9 mouse cellular contexts compared by ENCODE assay signal in genomic region chr16:23497440-23497839, GRCm38 (mm10). TPM values are rescaled to one million over a fixed set of nuclear protein-coding genes. Genes with fewer than 3 reads are reported as not detected.
A peak's percentile ranks its signal among the peaks of the same experiment; 100 is the strongest.
DNase-seq lines count a peak whose midpoint lies in the region; ATAC-seq and TF ChIP-seq lines count a peak whose summit lies in the region.
"Had no signal": no experiment of that assay in that cellular context is flagged by ENCODE, and none has a peak within 500 bp of the region (broad histone marks: within the 10 kb centered on the region; RNA-seq: fewer than 3 reads in every experiment).

No protein-coding gene starts in this region.

- H3K79me2 ChIP-seq in liver, adult 2 months (ENCODE audit: control insufficient read depth, insufficient read depth, low read length), result no peaks in the 10 kb centered on the region

- peak; percentile 76 for ATAC-seq in hindbrain, postnatal 0 days
- no peak for ATAC-seq in activated CD4-positive, CD25-positive, alpha-beta regulatory T cell, adult 4 months

- TF ChIP-seq POLR2A in liver, adult 2 months (IDR thresholded peaks at IDR 0.05; ENCODE audit: extremely low read depth, insufficient read depth, low read length), result no peak

- no peaks in the 10 kb centered on the region for H3K9me3 ChIP-seq in hindbrain, postnatal 0 days (ENCODE audit: low read length)

- H3K27me3 ChIP-seq in liver, adult 2 months (ENCODE audit: control insufficient read depth, insufficient read depth, low read length), result no peaks in the 10 kb centered on the region
- no peaks in the 10 kb centered on the region for H3K27me3 ChIP-seq in hindbrain, postnatal 0 days (ENCODE audit: insufficient read depth, low read length)

- DNase-seq in liver, adult 2 months (ENCODE audit: extremely low read depth, low read depth, low spot score), result peak; percentile 91
- no peak for DNase-seq in liver
- DNase-seq in embryo, embryonic 9.5 days (ENCODE audit: extremely low spot score), result peak; percentile 41
- DNase-seq in hindbrain, postnatal 0 days (ENCODE audit: low spot score), result peak; percentile 39
- DNase-seq in mesoderm, embryonic 11.5 days (ENCODE audit: low read depth, low spot score), result peak; percentile 73
- no peak for DNase-seq in cerebellum, adult 8-10 months
- no peak for DNase-seq in urinary bladder, postnatal 36 days (ENCODE audit: low spot score in 2 of 2)
- DNase-seq: thymus, postnatal 25 days had no signal

- H3K4me2 ChIP-seq in hindbrain, postnatal 0 days (ENCODE audit: low read depth, low read length), result no peak overlapping the region

- H3K27ac ChIP-seq in liver, adult 2 months (replicated peaks; ENCODE audit: insufficient read depth, low read depth, low read length), result peak overlapping the region; percentile 76
- H3K27ac ChIP-seq in hindbrain, postnatal 0 days, result no peak overlapping the region

- peaks cover 27% of the 10 kb centered on the region for H3K36me3 ChIP-seq in liver, adult 2 months (ENCODE audit: control insufficient read depth, insufficient read depth, low read length)
- H3K36me3 ChIP-seq in hindbrain, postnatal 0 days (ENCODE audit: insufficient read depth, low read length), result no peaks in the 10 kb centered on the region

- H3K4me1 ChIP-seq in liver, adult 2 months (ENCODE audit: control insufficient read depth, insufficient read depth, low read length), result peaks cover 51% of the 10 kb centered on the region
- H3K4me1 ChIP-seq in hindbrain, postnatal 0 days (ENCODE audit: insufficient read depth, low read length), result 0 out of 2 replicates have a peak, but pooled peaks cover 5% of the 10 kb centered on the region

- H3K4me3 ChIP-seq in liver, adult 2 months (ENCODE audit: insufficient read depth, low read depth, low read length), result no peak overlapping the region
- no peak overlapping the region for H3K4me3 ChIP-seq in hindbrain, postnatal 0 days (ENCODE audit: low read length)

- TF ChIP-seq CTCF in liver, adult 2 months (IDR thresholded peaks at IDR 0.05; ENCODE audit: low read depth, low read length), result no peak
- no peak for TF ChIP-seq CTCF in hindbrain, postnatal 0 days (IDR thresholded peaks at IDR 0.05; ENCODE audit: low read depth)

- WGBS in liver, adult 2 months, result 4% methylated on average over 3 of the region's 3 CpGs
- WGBS in hindbrain, postnatal 0 days, result 13% methylated on average over 3 of the region's 3 CpGs

- no peak overlapping the region for H3K9ac ChIP-seq in liver, adult 2 months (ENCODE audit: low read depth, low read length)
- no peak overlapping the region for H3K9ac ChIP-seq in hindbrain, postnatal 0 days (replicated peaks; ENCODE audit: low read length)

RNA-seq across cellular contexts. Expression of gene Rtp4, which starts 22.7 kb away (rescaled TPM):
- total RNA-seq in liver, adult 2 months (2014; rRNA removed), result 11.3 and 16.9 TPM in 2 replicates
- 14.2 and 25.2 TPM in 2 replicates for polyA plus RNA-seq in liver, adult 2 months (2012; rRNA removed)
- 4.7 and 11.7 TPM in 2 replicates for total RNA-seq in hindbrain, postnatal 0 days (2014; rRNA removed)
- 8.6 and 9.9 TPM in 2 replicates for polyA plus RNA-seq in hindbrain, postnatal 0 days (2015; fragmentation: Nextera tagmentation; extraction: Ambion mirVana)
- polyA plus RNA-seq in activated CD4-positive, CD25-positive, alpha-beta regulatory T cell, adult 4 months (2017; shearing (Covaris generic)), result 100 to 1,000 TPM; 129 to 178 TPM

RNA-seq across cellular contexts. Expression of gene Masp1, which starts 23.2 kb away (rescaled TPM):
- total RNA-seq in liver, adult 2 months (2014; rRNA removed), result 71.1 and 83.3 TPM in 2 replicates
- polyA plus RNA-seq in liver, adult 2 months (2012; rRNA removed), result 53.7 and 61.3 TPM in 2 replicates
- total RNA-seq in hindbrain, postnatal 0 days (2014; rRNA removed), result 24.7 and 34.8 TPM in 2 replicates
- 21.4 and 21.9 TPM in 2 replicates for polyA plus RNA-seq in hindbrain, postnatal 0 days (2015; fragmentation: Nextera tagmentation; extraction: Ambion mirVana)
- not detected for polyA plus RNA-seq in activated CD4-positive, CD25-positive, alpha-beta regulatory T cell, adult 4 months (2017; shearing (Covaris generic))

Comparison
In these comparisons a context has a peak if more than half of its experiments do, and no peak if none do; other contexts are left out.
1. DNase-seq: peak in liver, adult 2 months (single experiment), embryo, embryonic 9.5 days (single experiment), hindbrain, postnatal 0 days (single experiment) and mesoderm, embryonic 11.5 days (single experiment); none in liver (single experiment), cerebellum, adult 8-10 months (single experiment) and urinary bladder, postnatal 36 days (0 of 2).
2. RNA of gene Masp1, which starts 23.2 kb away (polyA plus RNA-seq): 53.7 to 61.3 TPM in liver, adult 2 months and 21.4 to 21.9 TPM in hindbrain, postnatal 0 days; not detected in activated CD4-positive, CD25-positive, alpha-beta regulatory T cell, adult 4 months; every median in the first group is over 10 times any median in the second.